Mouse (Mus musculus) forebrain, embryonic 10.5 days (tissue): ENCODE data around the gene Map6. TPM values are rescaled to one million over a fixed set of nuclear protein-coding genes. Genes with fewer than 3 reads are reported as not detected.

ENCODE experiments used
- DNase-seq: peaks from one replicate; pipeline ENCODE4 v3.0.0-alpha.2; 2017; ENCODE audit warnings: low spot score; ENCODE audit errors: extremely low spot score
- H3K27ac ChIP-seq: fragments of 300-500 bp; sonication (generic); 2 replicates; pipeline ENCODE4 v1.5.1; 2016; ENCODE audit warnings: mild to moderate bottlenecking
- H3K27me3 ChIP-seq: fragments of 300-500 bp; sonication (generic); 2 replicates; pipeline ENCODE4 v1.6.1; 2016; ENCODE audit warnings: mild to moderate bottlenecking; ENCODE audit not compliant: poor library complexity, severe bottlenecking
- H3K36me3 ChIP-seq: fragments of 300-500 bp; sonication (generic); replicated peaks from 2 replicates; pipeline ENCODE4 v1.6.1; 2016; ENCODE audit warnings: mild to moderate bottlenecking, moderate library complexity
- H3K4me1 ChIP-seq: fragments of 300-500 bp; sonication (generic); 2 replicates; pipeline ENCODE4 v1.6.1; 2016
- H3K4me3 ChIP-seq: fragments of 300-500 bp; sonication (generic); 2 replicates; pipeline ENCODE4 v1.5.1; 2016; ENCODE audit warnings: mild to moderate bottlenecking, moderate library complexity
- H3K9me3 ChIP-seq: fragments of 300-500 bp; sonication (generic); 2 replicates; pipeline ENCODE4 v1.6.1; 2016; ENCODE audit warnings: mild to moderate bottlenecking, moderate library complexity
- WGBS: fragments of 180-500 bp; shearing (Covaris S2); methylation state at CpG from one replicate; pipeline ENCODE4 v1.1.7; 2016; 5-methylcytosine and 5-hydroxymethylcytosine counted together
- polyA plus RNA-seq: library from polyadenylated mRNA; unstranded; fragments of >200 nt; fragmentation: Nextera tagmentation; extraction: Ambion mirVana; gene quantifications from 2 replicates; pipeline ENCODE4 v1.2.1, GENCODE M21; 2016

The Map6 gene
- polyA plus RNA-seq, 1 experiment from 2014 or later: 18.0 TPM

DNA sequence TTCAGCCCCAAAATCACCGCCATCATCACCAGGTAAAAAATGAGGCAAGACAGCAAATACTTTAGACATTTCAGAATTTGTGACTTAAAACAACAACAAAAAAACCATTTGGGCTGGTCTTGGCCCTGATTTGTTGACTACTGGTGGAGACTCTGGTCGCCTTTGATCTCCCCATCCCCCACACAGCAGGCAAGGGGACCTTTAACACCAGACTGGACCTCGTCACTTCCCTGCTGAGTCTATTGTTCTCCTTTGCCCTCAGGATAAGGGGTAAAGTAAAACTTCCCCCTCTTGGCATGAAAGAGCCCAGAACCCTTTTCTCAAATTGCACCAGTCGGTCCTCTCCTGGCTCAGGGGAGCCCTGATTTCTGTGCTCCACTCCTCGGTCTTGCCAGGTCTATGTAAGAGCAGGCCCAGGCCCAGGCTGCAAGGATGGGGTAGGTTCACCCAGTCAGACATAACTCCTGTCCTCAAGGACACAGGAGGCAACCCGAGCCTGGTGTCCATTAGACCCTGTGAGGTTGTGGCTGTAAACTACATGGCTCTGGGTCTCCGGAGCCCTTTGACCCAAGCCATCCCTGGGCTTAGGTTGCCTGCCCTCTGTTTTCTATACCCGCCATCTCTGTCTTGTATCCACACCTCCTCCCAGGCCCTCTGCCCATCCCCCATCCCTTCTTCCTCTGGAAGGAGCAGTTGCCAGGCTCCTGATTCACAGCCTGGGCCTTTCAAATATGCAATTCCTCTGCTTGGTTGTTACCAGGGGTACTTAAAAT lies 30.2 kb upstream of the Map6 start:
- DNase-seq: peak; percentile 54
- peaks cover 5% of the 10 kb centered on the region for H3K36me3 ChIP-seq
- peak overlapping the region; percentile 50 for H3K4me3 ChIP-seq
- peak overlapping the region; percentile 84 for H3K27ac ChIP-seq
- 12% methylated on average over 8 of the region's 8 CpGs for WGBS
- H3K9me3 ChIP-seq: no peaks in the 10 kb centered on the region
- peaks cover 29% of the 10 kb centered on the region for H3K27me3 ChIP-seq
- peaks cover 49% of the 10 kb centered on the region for H3K4me1 ChIP-seq

DNA sequence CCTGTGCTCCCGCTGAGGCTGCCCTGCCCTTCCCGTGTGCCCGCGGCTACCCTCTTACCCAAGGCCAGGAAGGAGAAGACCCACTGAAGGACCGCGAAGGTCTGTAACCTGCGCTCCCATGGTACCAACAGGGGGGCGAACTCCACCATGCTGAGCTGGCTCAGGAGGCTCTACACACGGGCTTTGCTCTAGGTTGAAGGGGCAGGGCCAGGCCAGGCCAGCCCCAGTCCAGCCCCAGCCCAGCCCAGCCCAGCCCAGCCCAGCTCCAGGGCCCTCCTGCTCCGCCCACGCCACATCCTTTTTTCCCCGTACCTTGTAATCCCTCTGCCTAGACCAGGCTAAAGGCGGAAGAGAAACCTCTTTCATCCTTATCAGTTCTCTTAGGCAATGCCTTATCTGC lies 28.8 kb upstream of the Map6 start, which contains the start of gene Mogat2:
TSS of gene Mogat2 (minus strand) at position 203 of the 400 bp plus-strand sequence.
- DNase-seq: peak; percentile 33
- WGBS: 3% methylated on average over 13 of the region's 13 CpGs
- Histone ChIP-seq H3K9me3 (no peaks in the 10 kb centered on the region), H3K4me3 (peak within 1 kb of the TSS; percentile 50), H3K27me3 (peaks cover 29% of the 10 kb centered on the region), H3K27ac (peak within 1 kb of the TSS; percentile 84), H3K36me3 (no peaks in the 10 kb centered on the region), H3K4me1 (peaks cover 49% of the 10 kb centered on the region)

DNA sequence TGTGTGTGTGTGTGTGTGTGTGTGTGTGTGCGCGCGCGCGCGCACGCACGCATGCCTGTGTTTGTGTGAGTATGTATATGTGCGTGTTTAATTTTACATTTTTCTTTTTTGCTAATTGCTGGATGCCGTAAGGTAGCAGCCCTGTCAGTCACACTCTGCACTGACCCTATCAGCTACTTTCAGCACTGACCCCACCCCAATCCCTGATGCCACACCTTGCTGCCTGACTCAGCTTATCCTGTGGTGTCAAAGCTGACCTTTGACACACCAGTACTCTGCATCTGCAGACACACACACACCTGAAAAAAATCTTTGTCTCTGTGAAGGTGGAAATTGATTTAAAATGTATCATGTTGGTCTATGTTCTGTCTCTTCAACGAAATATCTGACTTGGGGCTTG lies 25.1 kb upstream of the Map6 start:
- Histone ChIP-seq H3K4me3 (no peak overlapping the region), H3K36me3 (no peaks in the 10 kb centered on the region), H3K9me3 (no peaks in the 10 kb centered on the region), H3K4me1 (peaks cover 20% of the 10 kb centered on the region), H3K27me3 (peaks cover 33% of the 10 kb centered on the region), H3K27ac (no peak overlapping the region)
- WGBS: 94% methylated on average over 11 of the region's 11 CpGs
- DNase-seq: no peak

DNA sequence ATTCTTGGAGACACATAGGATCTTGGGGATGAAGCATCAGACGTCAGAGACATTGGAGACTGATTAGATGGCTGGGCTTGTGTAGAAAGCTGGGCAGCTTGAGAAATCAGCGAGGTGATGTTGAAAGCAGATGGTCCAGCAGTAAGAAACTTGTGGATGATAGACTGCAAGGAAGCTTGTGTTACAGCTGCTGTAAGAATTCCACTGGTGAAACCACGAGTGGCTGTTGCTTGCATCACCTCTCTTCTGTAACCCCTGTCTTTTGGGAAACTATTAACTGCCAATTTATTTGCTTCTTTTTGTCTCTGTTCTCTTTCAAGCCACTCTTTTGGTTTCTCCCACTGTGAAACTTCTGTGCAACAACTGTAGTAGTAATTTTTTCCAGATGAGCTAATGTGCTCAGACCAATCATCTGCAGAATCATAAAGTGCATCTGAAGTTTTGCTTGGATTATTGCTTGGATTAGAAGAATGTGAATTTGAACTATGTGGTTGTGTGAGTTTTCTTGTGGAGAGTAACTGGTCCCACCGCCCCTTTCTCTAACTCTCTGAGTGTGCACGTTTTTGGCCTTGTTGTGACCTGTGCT lies 19.0 kb upstream of the Map6 start:
- Histone ChIP-seq H3K27me3 (peaks cover 51% of the 10 kb centered on the region), H3K36me3 (no peaks in the 10 kb centered on the region), H3K27ac (no peak overlapping the region), H3K4me1 (peaks cover 17% of the 10 kb centered on the region), H3K4me3 (no peak overlapping the region), H3K9me3 (no peaks in the 10 kb centered on the region)
- WGBS: 46% methylated on average over 5 of the region's 5 CpGs
- DNase-seq: no peak

DNA sequence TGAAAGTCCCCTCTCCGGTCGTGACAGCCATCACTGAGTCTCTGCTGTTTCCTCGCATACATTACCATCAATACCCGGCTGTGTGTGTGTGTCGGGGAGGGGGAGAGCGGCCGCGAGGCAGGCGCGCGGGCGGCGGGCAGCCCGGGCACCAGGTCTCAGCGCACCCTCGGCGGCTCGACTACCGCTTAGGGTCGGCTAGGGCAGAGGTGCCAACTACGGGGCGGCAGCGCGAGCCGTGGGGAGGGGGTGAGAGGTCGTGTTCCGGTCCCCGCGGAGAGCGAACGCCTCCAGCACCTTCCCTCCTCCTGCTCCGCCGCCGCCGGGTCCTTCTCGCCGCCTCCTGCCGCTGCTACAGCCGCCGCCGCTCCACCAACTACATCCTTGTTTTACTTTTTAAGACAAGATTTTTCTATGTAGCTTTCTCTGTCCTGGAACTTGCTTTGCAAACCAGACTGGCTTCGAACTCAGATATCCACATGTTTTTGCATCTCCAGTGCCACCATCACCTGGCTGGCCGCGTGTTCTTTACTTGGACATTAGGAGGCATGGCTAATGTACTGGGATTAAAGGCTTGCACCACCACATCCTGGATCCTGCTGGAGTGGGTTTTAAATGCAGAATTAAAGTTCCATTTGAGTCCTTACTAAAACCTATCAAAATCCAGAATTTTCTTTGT lies 18.2 kb upstream of the Map6 start:
- peak; percentile 48 for DNase-seq
- Histone ChIP-seq H3K27me3 (peaks cover 51% of the 10 kb centered on the region), H3K4me1 (peaks cover 17% of the 10 kb centered on the region), H3K36me3 (no peaks in the 10 kb centered on the region), H3K4me3 (peak overlapping the region; percentile 58), H3K9me3 (no peaks in the 10 kb centered on the region), H3K27ac (peak overlapping the region; percentile 75)
- WGBS: under 1% methylated on average over 44 of the region's 44 CpGs

DNA sequence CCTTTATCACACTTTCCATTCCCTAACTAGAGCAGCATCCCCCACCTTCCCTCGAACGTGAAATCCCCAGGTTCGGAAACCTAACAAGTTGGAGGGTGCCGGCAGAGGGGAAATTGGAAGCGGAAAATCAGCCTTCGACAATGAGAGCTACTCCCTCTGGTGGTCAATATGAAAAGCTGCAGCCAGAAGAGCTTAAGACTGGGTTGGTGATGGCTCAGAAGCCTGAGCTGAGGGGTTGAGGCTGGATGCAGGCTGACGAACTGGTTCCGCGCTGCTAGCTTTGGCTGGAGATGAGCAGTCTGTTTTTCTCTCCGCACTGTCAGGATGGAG lies 17.7 kb upstream of the Map6 start:
- Histone ChIP-seq H3K4me1 (peaks cover 17% of the 10 kb centered on the region), H3K27me3 (peaks cover 51% of the 10 kb centered on the region), H3K4me3 (peak overlapping the region; percentile 58), H3K27ac (no peak overlapping the region), H3K9me3 (no peaks in the 10 kb centered on the region), H3K36me3 (no peaks in the 10 kb centered on the region)
- WGBS: under 1% methylated on average over 10 of the region's 10 CpGs
- DNase-seq: peak; percentile 66

DNA sequence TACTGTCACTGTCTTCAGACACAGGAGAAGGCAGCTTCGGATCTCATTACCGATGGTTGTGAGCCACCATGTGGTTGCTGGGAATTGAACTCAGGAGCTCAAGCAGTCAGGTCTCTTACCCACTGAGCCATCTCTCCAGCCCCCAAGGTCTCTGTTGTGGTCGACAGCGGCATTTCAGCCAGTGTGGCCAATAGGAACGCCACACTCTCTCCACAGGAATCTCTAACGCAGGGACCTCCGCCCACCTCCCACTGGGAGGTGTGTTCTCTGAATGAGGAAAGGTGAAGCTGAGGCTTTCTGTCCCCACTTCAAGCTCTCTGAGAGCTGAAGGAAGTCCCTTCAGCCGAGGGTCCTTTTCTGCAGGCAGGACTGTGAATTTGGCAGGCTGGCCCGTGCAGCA lies 16.9 kb upstream of the Map6 start:
- Histone ChIP-seq H3K27ac (no peak overlapping the region), H3K9me3 (no peaks in the 10 kb centered on the region), H3K36me3 (no peaks in the 10 kb centered on the region), H3K4me3 (no peak overlapping the region), H3K4me1 (peaks cover 17% of the 10 kb centered on the region), H3K27me3 (peaks cover 51% of the 10 kb centered on the region)
- WGBS: 34% methylated on average over 9 of the region's 9 CpGs
- no peak for DNase-seq

DNA sequence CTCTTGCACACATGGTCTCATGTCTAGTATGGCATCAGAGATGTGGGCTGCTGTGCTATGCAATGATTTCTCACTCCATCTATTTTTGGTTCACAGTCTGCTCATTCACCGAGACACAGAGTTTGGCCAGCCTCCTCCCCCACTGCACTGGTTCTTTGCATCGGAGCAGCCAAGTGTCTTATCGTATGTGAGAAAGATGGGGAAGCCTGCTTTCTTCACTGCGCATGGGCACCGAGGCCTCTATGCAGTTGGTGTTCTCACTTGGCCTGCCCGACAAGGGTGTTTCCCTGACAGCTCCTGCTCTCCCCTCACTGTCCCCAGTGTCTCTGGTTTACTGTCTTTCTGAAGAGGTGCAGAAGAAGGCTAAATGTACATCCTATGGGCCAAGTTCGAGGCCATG lies 12.2 kb upstream of the Map6 start:
- Histone ChIP-seq H3K27me3 (peaks cover 19% of the 10 kb centered on the region), H3K4me1 (0 out of 2 replicates have a peak, but pooled peaks cover 4% of the 10 kb centered on the region), H3K36me3 (no peaks in the 10 kb centered on the region), H3K9me3 (no peaks in the 10 kb centered on the region), H3K27ac (no peak overlapping the region), H3K4me3 (no peak overlapping the region)
- WGBS: 90% methylated on average over 7 of the region's 7 CpGs
- DNase-seq: no peak

DNA sequence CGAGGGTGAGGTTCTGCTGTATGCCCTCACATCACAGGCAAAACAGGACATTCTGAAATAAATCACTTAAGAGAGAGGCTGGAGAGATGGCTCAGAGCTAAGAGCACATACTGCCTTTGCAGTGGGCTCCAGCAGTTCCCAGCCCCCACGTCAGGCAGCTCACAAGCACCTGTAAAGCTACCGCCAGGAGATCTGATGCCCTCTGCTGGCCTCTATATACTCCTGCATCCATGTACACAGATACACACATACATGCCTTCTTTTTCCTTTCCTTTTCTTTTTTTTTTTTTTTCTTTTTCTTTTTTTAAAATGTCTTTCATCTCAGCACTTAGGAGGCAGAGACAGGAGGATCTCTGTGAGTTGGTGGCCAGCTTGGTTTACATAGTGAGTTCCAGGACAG lies 5.3 kb upstream of the Map6 start:
- 44% methylated on average over 3 of the region's 3 CpGs for WGBS
- H3K36me3 ChIP-seq: no peaks in the 10 kb centered on the region
- peaks cover 22% of the 10 kb centered on the region for H3K27me3 ChIP-seq
- H3K27ac ChIP-seq: no peak overlapping the region
- H3K9me3 ChIP-seq: no peaks in the 10 kb centered on the region
- no peak for DNase-seq
- peaks cover 10% of the 10 kb centered on the region for H3K4me1 ChIP-seq
- H3K4me3 ChIP-seq: no peak overlapping the region

DNA sequence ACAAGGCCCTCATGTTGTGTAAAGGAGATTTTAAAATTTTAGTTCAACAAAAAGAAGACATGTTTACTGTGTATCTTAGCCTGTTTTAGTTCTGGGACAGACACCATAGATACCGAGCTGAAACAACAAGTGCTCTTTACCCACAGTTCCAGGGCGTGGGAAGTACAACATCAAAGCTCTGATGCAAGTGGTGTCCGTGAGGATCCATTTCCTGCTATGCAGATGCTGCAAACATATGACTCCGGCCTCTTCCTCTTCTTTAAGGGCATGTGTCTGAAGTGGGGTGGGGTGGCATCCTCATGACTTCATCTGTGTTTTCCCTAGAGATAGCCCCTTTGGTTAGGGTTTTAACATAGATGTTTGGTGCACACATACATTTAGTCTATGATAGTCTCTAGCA lies 3.7 kb upstream of the Map6 start:
- WGBS: 75% methylated on average over 4 of the region's 4 CpGs
- peaks cover 38% of the 10 kb centered on the region for H3K27me3 ChIP-seq
- no peak overlapping the region for H3K4me3 ChIP-seq
- DNase-seq: no peak
- H3K4me1 ChIP-seq: peaks cover 26% of the 10 kb centered on the region
- H3K9me3 ChIP-seq: no peaks in the 10 kb centered on the region
- H3K27ac ChIP-seq: no peak overlapping the region
- H3K36me3 ChIP-seq: no peaks in the 10 kb centered on the region

DNA sequence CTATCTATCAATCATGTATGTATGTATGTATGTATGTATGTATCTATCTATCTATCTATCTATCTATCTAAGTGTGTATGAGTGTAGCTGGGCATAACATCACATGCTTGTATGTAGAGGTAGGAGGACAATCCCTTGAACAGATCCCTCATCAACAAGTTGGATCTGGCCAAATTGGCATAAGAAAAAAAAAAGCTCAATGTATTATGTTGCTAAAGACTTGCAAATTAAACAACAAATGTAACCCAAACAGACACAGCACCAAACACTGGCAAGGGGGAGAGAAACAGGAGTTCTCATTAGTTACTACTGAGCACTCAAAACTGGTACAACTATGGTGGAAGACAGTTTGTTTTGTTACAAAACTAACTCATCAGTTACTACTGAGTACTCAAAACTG lies 2.6 kb upstream of the Map6 start:
- DNase-seq: no peak
- no peak overlapping the region for H3K4me3 ChIP-seq
- H3K27me3 ChIP-seq: peaks cover 49% of the 10 kb centered on the region
- H3K4me1 ChIP-seq: peaks cover 37% of the 10 kb centered on the region
- H3K27ac ChIP-seq: no peak overlapping the region
- H3K36me3 ChIP-seq: no peaks in the 10 kb centered on the region
- H3K9me3 ChIP-seq: no peaks in the 10 kb centered on the region

DNA sequence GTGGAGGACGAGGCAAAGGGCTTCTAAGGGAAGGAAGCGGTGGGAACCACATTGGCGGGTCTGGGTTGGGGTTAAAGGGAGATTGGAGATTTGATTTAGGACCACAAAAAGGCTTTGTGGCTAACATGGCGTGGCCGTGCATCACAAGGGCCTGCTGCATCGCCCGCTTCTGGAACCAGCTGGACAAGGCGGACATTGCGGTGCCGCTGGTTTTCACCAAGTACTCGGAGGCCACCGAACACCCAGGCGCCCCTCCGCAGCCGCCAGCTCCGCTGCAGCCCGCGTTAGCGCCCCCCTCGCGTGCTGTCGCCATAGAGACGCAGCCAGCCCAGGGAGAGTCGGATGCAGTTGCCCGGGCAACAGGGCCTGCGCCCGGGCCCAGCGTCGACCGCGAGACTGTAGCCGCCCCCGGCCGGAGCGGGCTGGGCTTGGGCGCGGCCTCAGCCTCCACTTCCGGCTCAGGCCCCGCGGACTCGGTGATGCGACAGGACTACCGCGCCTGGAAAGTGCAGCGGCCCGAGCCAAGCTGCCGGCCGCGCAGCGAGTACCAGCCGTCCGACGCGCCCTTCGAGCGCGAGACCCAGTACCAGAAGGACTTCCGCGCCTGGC lies 754 bp downstream of the Map6 start:
- under 1% methylated on average over 59 of the region's 59 CpGs for WGBS
- H3K36me3 ChIP-seq: peaks cover 2% of the 10 kb centered on the region; the same call in 1 of the 2 replicates
- H3K4me3 ChIP-seq: peak overlapping the region; percentile 79
- H3K27ac ChIP-seq: peak overlapping the region; percentile 87
- peaks cover 56% of the 10 kb centered on the region for H3K4me1 ChIP-seq
- peaks cover 76% of the 10 kb centered on the region for H3K27me3 ChIP-seq
- no peaks in the 10 kb centered on the region for H3K9me3 ChIP-seq
- peak; percentile 85 for DNase-seq

DNA sequence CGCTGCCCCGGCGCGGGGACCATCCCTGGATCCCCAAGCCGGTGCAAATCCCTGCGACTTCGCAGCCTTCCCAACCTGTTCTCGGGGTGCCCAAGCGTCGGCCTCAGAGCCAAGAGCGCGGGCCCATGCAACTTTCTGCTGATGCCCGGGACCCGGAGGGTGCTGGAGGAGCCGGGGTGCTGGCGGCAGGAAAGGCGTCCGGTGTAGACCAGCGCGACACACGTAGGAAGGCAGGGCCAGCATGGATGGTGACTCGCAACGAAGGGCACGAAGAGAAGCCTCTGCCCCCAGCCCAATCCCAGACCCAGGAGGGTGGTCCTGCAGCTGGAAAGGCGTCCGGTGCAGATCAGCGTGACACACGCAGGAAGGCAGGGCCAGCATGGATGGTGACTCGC lies 1.3 kb downstream of the Map6 start:
- no peak for DNase-seq
- Histone ChIP-seq H3K4me1 (peaks cover 56% of the 10 kb centered on the region), H3K27me3 (peaks cover 80% of the 10 kb centered on the region), H3K27ac (peak overlapping the region; percentile 87), H3K36me3 (peaks cover 2% of the 10 kb centered on the region; the same call in 1 of the 2 replicates), H3K4me3 (peak overlapping the region; percentile 79), H3K9me3 (no peaks in the 10 kb centered on the region)
- WGBS: under 1% methylated on average over 29 of the region's 29 CpGs
